Mouse (Mus musculus) kidney, postnatal 0 days (tissue): Measurements from ENCODE around the gene 2610528J11Rik. TPM values are rescaled to one million over a fixed set of nuclear protein-coding genes. Genes with fewer than 3 reads are reported as not detected.

Experiments used
- ATAC-seq: fragments of 200-750 bp; cut with Nextera tagmentation; replicated peaks from 2 replicates; pipeline ENCODE4 v1.8.0; 2017; ENCODE audit warnings: low read depth, moderate number of reproducible peaks, moderate TSS enrichment, moderate library complexity; ENCODE audit not compliant: low FRiP score
- DNase-seq: peaks from one replicate; pipeline ENCODE4 v3.0.0-alpha.2; 2016; ENCODE audit warnings: low spot score
- H3K27ac ChIP-seq: fragments of 300-500 bp; sonication (generic); 2 replicates; pipeline ENCODE4 v1.5.1; 2014; ENCODE audit warnings: mild to moderate bottlenecking
- H3K27me3 ChIP-seq: fragments of 300-500 bp; sonication (generic); 2 replicates; pipeline ENCODE4 v1.6.1; 2014; ENCODE audit warnings: low read length, mixed read lengths; ENCODE audit not compliant: insufficient read depth
- H3K36me3 ChIP-seq: fragments of 300-500 bp; sonication (generic); 2 replicates; pipeline ENCODE4 v1.6.1; 2014; ENCODE audit warnings: low read length, mixed read lengths; ENCODE audit not compliant: insufficient read depth
- H3K4me1 ChIP-seq: fragments of 300-500 bp; sonication (generic); replicated peaks from 2 replicates; pipeline ENCODE4 v1.6.1; 2014; ENCODE audit warnings: antibody characterized with exemption, low read length, mixed read lengths; ENCODE audit not compliant: insufficient read depth
- H3K4me2 ChIP-seq: fragments of 300-500 bp; sonication (generic); 2 replicates; pipeline ENCODE4 v1.6.1; 2014; ENCODE audit warnings: mild to moderate bottlenecking, low read length, moderate library complexity, mixed read lengths
- H3K4me3 ChIP-seq: fragments of 300-500 bp; sonication (generic); replicated peaks from 2 replicates; pipeline ENCODE4 v1.5.1; 2014; ENCODE audit warnings: low read depth, low read length
- H3K9ac ChIP-seq: fragments of 300-500 bp; sonication (generic); 2 replicates; pipeline ENCODE4 v1.6.1; 2014; ENCODE audit warnings: low read depth, low read length
- H3K9me3 ChIP-seq: fragments of 300-500 bp; sonication (generic); replicated peaks from 2 replicates; pipeline ENCODE4 v1.6.1; 2016; ENCODE audit warnings: low read length, inconsistent platforms, mixed read lengths
- CTCF ChIP-seq: IDR thresholded peaks from 2 replicates; pipeline ENCODE4 v1.5.1; 2016; ENCODE audit warnings: antibody characterized with exemption, low read depth, mild to moderate bottlenecking, moderate library complexity
- WGBS: fragments of 180-500 bp; shearing (Covaris S2); extraction: QIAGEN DNeasy Blood & Tissue Kit; methylation state at CpG from one replicate; pipeline ENCODE4 v1.1.7; 2014; 5-methylcytosine and 5-hydroxymethylcytosine counted together
- polyA plus RNA-seq: library from polyadenylated mRNA; unstranded; fragments of >200 nt; fragmentation: Nextera tagmentation; extraction: Ambion mirVana; gene quantifications from 2 replicates; pipeline ENCODE4 v1.2.1, GENCODE M21; 2015

The 2610528J11Rik gene
- polyA plus RNA-seq, 1 experiment from 2014 or later: 66.5 TPM

DNA sequence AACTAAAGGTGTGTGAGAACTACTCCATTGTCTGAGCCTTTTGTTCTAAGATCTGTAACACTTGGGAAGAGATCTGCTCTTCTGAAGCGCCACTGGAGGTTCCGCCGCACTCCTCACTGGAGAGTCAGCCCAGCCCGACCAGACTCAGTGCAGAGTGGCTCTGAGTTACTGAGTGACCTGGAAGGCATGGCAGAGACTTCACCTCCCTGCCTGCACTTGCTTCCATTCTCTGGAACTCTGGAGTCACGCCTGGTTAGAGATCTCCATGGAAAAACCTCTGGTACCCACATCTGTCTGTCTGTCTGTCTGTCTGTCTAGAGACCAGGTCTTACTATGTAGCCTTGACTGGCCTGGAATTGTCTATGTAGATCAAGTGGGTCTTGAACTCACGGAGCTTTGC lies 8.8 kb downstream of the 2610528J11Rik start:
- no peak overlapping the region for H3K9ac ChIP-seq
- H3K36me3 ChIP-seq: no peaks in the 10 kb centered on the region
- ATAC-seq (no peak), DNase-seq (no peak)
- no peak for TF ChIP-seq CTCF
- 71% methylated on average over 6 of the region's 6 CpGs for WGBS
- no peaks in the 10 kb centered on the region for H3K9me3 ChIP-seq
- H3K4me3 ChIP-seq: no peak overlapping the region
- peak overlapping the region; percentile 31; the same call in 1 of the 2 replicates for H3K27ac ChIP-seq
- H3K27me3 ChIP-seq: no peaks in the 10 kb centered on the region
- H3K4me2 ChIP-seq: no peak overlapping the region
- 0 out of 2 replicates have a peak, but pooled peaks cover 10% of the 10 kb centered on the region for H3K4me1 ChIP-seq

DNA sequence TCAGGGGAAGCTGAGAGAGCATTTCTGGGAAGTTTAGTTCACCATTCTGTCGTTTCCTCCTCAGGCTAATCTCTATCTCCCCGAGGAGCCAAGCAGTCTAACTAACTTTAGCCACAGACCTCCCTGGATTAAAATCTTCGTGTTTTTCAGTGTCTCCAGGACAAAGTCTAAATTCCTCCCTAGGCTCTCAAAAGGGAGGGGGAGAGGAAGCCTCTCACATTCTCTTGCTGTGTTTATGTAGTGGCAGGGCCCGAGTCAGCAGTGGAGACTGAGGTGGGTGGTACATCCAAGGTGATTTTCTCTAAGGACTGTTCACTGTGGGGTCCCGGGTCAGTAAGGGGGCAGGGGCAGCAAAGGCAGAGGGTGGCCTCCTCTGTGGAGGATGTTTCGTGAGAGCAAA lies 11.0 kb downstream of the 2610528J11Rik start:
- no peak overlapping the region for H3K4me2 ChIP-seq
- 34% methylated on average over 6 of the region's 6 CpGs for WGBS
- no peaks in the 10 kb centered on the region for H3K36me3 ChIP-seq
- ATAC-seq (no peak), DNase-seq (no peak)
- no peaks in the 10 kb centered on the region for H3K27me3 ChIP-seq
- peaks cover 8% of the 10 kb centered on the region; the same call in 1 of the 2 replicates for H3K4me1 ChIP-seq
- H3K9ac ChIP-seq: 0 out of 2 replicates have a peak overlapping the region, but pooled peaks have one; percentile 8
- H3K27ac ChIP-seq: peak overlapping the region; percentile 62
- no peak for TF ChIP-seq CTCF
- H3K4me3 ChIP-seq: no peak overlapping the region
- no peaks in the 10 kb centered on the region for H3K9me3 ChIP-seq

DNA sequence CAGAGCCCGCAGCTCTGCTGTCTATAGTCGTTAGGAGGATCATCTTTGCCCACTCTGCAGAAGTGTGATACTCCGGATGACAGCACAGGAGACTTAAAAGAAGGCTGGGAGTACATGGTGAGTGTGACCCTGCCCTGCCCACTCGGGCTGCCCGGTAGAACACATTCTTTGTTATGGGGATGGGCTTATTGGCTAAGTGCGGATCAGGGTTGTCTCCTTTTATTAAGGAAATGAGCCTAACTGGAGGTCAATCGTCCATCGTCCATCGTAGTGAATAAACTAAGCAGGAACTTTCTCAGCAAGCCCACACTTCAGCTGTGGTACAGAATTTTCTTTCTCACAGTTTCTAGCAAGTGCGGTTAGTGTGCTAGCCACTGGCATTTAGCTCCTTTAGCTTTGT lies 13.1 kb downstream of the 2610528J11Rik start:
- no peak overlapping the region for H3K9ac ChIP-seq
- no peak for ATAC-seq

DNA sequence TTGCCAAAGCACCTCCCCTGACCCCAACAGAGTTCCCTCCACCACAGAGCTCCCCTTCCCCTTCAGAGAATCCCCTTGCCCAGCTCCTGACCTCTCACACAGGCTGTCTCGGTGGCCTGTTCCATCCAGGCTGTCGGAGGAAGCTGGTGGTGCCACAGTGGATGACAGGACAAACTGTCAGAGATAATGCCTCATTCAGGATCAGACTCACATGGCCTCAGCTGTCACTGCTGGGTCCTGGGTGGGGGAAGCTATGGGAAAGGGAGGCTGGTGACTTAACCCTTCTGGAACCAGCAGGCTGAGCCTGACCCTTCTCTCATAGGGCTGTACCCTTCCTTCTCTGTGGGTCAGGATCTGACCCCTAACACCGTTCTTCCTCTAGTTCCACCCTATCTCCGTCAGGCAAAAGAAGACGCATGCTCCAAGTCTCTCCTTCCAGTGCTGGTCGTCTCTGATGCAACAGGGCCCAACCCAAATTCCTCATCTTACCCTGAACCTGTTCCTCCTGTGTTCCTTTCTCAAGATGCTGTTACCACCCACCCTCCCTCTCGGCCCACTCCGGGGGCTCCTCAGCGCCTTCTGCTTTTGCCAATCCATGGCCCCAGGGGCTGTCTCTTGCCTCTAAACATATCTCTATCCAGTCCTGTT lies 15.8 kb downstream of the 2610528J11Rik start:
- DNase-seq (no peak), ATAC-seq (no peak)
- Histone ChIP-seq H3K27me3 (no peaks in the 10 kb centered on the region), H3K9me3 (no peaks in the 10 kb centered on the region), H3K36me3 (no peaks in the 10 kb centered on the region), H3K27ac (peak overlapping the region; percentile 84; the same call in 1 of the 2 replicates), H3K4me1 (no peaks in the 10 kb centered on the region; the same call in 1 of the 2 replicates), H3K4me3 (no peak overlapping the region), H3K9ac (no peak overlapping the region; the same call in 1 of the 2 replicates), H3K4me2 (peak overlapping the region; percentile 53)
- 61% methylated on average over 9 of the region's 9 CpGs for WGBS
- TF ChIP-seq CTCF: no peak

More for the DNA sequence above, 13.1 kb downstream of the 2610528J11Rik start:
- no peaks in the 10 kb centered on the region for H3K36me3 ChIP-seq
- H3K4me1 ChIP-seq: peaks cover 6% of the 10 kb centered on the region; the same call in 1 of the 2 replicates
- DNase-seq: no peak
- no peaks in the 10 kb centered on the region for H3K27me3 ChIP-seq
- no peak overlapping the region for H3K27ac ChIP-seq
- no peak overlapping the region for H3K4me2 ChIP-seq
- no peaks in the 10 kb centered on the region for H3K9me3 ChIP-seq
- 19% methylated on average over 10 of the region's 10 CpGs for WGBS
- no peak overlapping the region for H3K4me3 ChIP-seq
- TF ChIP-seq CTCF: no peak

DNA sequence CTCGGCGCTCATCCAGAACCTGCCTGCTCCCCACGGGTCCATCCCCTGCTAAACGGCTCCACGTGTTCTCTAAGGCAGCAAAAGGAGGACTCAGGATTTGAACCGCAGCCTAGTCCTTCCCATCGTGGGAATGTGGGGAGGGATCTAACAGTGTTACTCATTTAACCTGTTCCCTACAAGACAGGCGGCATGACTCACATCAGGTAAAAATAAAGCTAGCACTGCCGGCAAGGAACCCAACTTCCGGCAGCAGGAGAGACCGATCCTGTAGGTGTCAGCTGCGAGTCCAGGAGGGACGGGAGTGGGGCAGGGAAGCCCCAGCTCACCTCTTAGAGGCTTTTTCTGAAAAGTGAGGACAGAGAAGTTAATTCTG lies 16.3 kb downstream of the 2610528J11Rik start:
- H3K27ac ChIP-seq: peak overlapping the region; percentile 84
- peak overlapping the region; percentile 53 for H3K4me2 ChIP-seq
- no peaks in the 10 kb centered on the region for H3K36me3 ChIP-seq
- H3K4me3 ChIP-seq: peak overlapping the region; percentile 26
- DNase-seq (peak; percentile 43), ATAC-seq (peak; percentile 29)
- no peaks in the 10 kb centered on the region for H3K9me3 ChIP-seq
- peak overlapping the region; percentile 28; the same call in 1 of the 2 replicates for H3K9ac ChIP-seq
- 16% methylated on average over 13 of the region's 13 CpGs for WGBS
- no peak for TF ChIP-seq CTCF
- no peaks in the 10 kb centered on the region for H3K27me3 ChIP-seq
- no peaks in the 10 kb centered on the region; the same call in 1 of the 2 replicates for H3K4me1 ChIP-seq

DNA sequence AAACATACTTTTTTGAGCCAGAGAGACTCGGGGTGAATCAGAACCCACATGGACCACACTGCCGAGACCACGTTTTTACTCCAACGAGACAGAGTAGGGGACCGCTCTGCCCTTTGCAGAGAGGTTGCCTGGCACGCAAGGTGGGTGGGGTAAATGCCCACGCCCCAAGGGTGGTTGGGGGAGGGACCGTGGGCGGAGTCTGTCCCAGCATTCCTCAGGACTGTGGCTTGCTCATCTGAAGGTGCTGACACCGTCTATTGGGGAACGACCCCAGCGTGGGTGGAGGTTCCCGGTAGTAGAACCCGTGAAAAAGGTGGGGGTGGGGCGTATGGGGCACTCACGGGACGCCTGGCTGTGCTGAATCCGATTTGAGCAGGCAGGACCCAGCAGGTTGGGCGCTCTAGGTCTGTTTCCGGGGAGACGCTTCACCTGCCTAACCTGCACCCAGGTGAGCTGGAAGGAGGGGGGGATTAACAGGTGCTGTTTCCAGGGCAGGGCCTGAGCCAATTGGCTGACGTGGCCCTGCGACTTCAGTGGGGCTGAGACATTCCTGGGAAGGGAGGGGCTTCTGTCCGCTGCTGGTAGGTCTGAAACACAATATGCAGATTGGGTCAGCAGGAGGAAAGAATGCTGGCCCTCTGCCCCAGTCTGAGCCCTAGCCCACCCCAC lies 16.9 kb downstream of the 2610528J11Rik start, which contains the start of gene Tmem125:
TSS of gene Tmem125 (minus strand) at position 453 of the 669 bp plus-strand sequence.
- Histone ChIP-seq H3K4me2 (peak within 1 kb of the TSS; percentile 53), H3K4me3 (peak within 1 kb of the TSS; percentile 26), H3K27me3 (no peaks in the 10 kb centered on the region), H3K9ac (peak within 1 kb of the TSS; percentile 28; the same call in 1 of the 2 replicates), H3K27ac (peak within 1 kb of the TSS; percentile 84), H3K36me3 (no peaks in the 10 kb centered on the region), H3K4me1 (no peaks in the 10 kb centered on the region; the same call in 1 of the 2 replicates), H3K9me3 (no peaks in the 10 kb centered on the region)
- WGBS: 3% methylated on average over 24 of the region's 24 CpGs
- ATAC-seq: peak; percentile 88
- no peak for TF ChIP-seq CTCF
- peak; percentile 58 for DNase-seq
